Mouse (Mus musculus): ENCODE measurements at regions not wholly inside any gene's neighbourhood (a gene's known extent, or its start where the extent isn't known, plus 50 kb on each side); places are given as distances from the start of the nearest gene placed in this dataset.
A peak's percentile ranks its signal among the peaks of the same experiment; 100 is the strongest.
"Not testable (repeated sequence)": the region's sequence is repeated elsewhere in the genome, so short reads cannot be mapped to it uniquely, and the experiment has no call there.

DNA sequence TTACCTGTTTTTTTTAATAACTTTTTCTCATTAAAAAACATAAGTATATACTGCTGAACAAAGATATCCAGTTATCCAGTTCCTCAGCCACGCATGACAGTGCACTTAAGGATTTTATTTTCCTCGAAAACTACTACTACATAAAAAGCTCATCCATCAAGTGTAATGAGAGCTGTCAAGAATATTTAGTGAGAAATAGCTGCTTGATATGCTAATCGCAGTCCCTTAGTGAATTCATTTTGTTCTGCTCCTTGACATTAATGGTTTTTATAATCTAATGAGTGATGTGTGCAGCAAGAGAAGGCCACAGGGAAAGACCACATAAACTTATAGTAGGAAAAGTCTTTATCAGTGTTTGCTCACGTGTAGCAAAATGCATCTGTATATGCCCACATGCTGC is 754.0 kb upstream of the Slc39a10 start:
- WGBS = 61% methylated on average over 4 of the region's 4 CpGs
- Histone ChIP-seq H3K27ac (ENCODE audit: low read length) (no peak overlapping the region), H3K9me3 (ENCODE audit: control insufficient read depth, low read length) (no peaks in the 10 kb centered on the region), H3K4me3 (replicated peaks; ENCODE audit: low read length) (no peak overlapping the region), H3K9ac (replicated peaks; ENCODE audit: low read depth, low read length) (no peak overlapping the region), H3K27me3 (replicated peaks; ENCODE audit: control insufficient read depth, insufficient read depth, low read length) (no peaks in the 10 kb centered on the region), H3K36me3 (ENCODE audit: control insufficient read depth, insufficient read depth) (no peaks in the 10 kb centered on the region), H3K4me1 (replicated peaks; ENCODE audit: control insufficient read depth, insufficient read depth, low read length) (no peaks in the 10 kb centered on the region), H3K4me2 (ENCODE audit: low read length) (no peak overlapping the region)
- peak; percentile 77 for ATAC-seq

DNA sequence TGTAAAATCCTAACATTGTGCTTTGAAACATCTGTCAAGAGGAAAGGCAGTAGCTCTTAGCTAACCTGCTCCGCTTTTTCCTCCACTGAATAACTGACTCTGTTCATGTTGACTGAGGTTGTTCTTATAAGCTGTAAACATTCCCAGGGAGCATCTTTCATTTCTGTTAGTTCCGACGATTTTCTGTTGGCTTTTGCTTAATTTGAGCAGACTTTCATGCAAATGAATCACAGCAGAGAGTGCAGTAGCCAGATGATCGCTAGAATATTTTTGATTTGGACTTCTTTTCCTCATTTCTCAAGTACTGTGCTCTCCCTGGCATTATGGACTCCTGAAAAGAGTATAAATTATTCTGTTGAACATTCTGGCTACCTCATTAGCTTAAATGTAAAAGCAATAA is 713.9 kb upstream of the Slc39a10 start:
- 64% methylated on average over 4 of the region's 4 CpGs for WGBS
- peak; percentile 47; the same call in 1 of the 2 replicates for ATAC-seq
- Histone ChIP-seq H3K9me3 (ENCODE audit: control insufficient read depth, low read length) (no peaks in the 10 kb centered on the region), H3K9ac (replicated peaks; ENCODE audit: low read depth, low read length) (no peak overlapping the region), H3K36me3 (ENCODE audit: control insufficient read depth, insufficient read depth) (no peaks in the 10 kb centered on the region), H3K27me3 (replicated peaks; ENCODE audit: control insufficient read depth, insufficient read depth, low read length) (no peaks in the 10 kb centered on the region), H3K4me1 (replicated peaks; ENCODE audit: control insufficient read depth, insufficient read depth, low read length) (peaks cover 5% of the 10 kb centered on the region; the same call in 1 of the 2 replicates), H3K4me2 (ENCODE audit: low read length) (no peak overlapping the region), H3K27ac (ENCODE audit: low read length) (no peak overlapping the region; the same call in 1 of the 2 replicates), H3K4me3 (replicated peaks; ENCODE audit: low read length) (no peak overlapping the region)

DNA sequence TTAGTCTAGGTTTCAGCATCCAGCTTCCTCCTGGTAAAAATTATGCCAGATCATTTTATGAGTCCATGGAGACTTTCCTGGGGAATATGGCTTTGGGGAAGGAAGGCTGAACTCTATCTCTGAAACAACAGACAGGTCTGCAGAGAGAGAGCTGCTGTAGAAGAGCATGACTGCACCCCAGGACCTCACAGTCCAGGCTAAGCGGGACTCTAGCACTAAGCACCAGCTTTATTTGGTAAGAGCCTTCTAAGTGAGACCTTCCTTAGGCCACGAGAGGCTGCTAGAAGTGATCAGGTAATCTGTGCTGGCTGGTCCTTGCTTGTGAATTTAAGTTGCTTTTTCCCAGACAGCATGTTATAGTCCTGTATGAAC is 711.3 kb upstream of the Slc39a10 start:
- peaks cover 5% of the 10 kb centered on the region; the same call in 1 of the 2 replicates for H3K4me1 ChIP-seq (replicated peaks; ENCODE audit: control insufficient read depth, insufficient read depth, low read length)
- ATAC-seq = no peak
- no peaks in the 10 kb centered on the region for H3K36me3 ChIP-seq (ENCODE audit: control insufficient read depth, insufficient read depth)
- H3K9me3 ChIP-seq (ENCODE audit: control insufficient read depth, low read length) = no peaks in the 10 kb centered on the region
- H3K27me3 ChIP-seq (replicated peaks; ENCODE audit: control insufficient read depth, insufficient read depth, low read length) = no peaks in the 10 kb centered on the region
- 65% methylated on average over 2 of the region's 2 CpGs for WGBS
- H3K27ac ChIP-seq (ENCODE audit: low read length) = no peak overlapping the region
- no peak overlapping the region for H3K9ac ChIP-seq (replicated peaks; ENCODE audit: low read depth, low read length)
- H3K4me2 ChIP-seq (ENCODE audit: low read length) = no peak overlapping the region
- H3K4me3 ChIP-seq (replicated peaks; ENCODE audit: low read length) = no peak overlapping the region

DNA sequence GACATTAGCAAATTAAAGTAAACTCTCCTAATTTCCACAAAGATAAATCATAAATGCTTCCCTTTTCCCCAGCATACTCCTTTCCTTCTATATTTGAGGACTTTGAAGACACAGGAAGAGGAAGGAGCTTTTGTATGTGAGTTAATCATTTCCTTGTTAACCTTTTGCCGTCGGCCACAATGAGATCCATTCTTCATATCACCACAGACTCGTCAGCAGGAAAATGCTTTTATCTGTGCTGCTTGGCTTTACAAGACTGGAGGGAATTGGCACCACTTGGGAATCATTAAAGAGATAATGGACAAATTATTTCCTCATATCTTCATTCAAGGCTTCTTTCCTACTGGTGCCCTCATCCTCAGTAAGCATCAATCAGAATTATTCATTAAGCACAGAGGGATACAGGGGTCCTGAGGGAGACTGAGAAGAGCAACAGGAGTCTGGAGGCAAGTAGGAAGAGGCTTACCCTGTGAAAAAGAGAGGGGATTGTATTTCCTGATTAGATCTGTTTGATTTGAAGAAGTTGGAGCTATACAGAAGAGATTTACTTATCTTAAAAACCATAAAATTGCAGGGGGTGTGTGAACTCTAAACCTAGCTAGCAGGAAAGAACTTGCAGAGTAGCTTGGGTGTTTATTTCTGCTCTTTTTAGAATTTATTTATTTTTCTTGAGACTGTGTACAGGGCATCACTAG is 710.8 kb upstream of the Slc39a10 start:
- no peaks in the 10 kb centered on the region for H3K36me3 ChIP-seq (ENCODE audit: control insufficient read depth, insufficient read depth)
- no peak overlapping the region for H3K9ac ChIP-seq (replicated peaks; ENCODE audit: low read depth, low read length)
- H3K27ac ChIP-seq (ENCODE audit: low read length) = no peak overlapping the region
- H3K27me3 ChIP-seq (replicated peaks; ENCODE audit: control insufficient read depth, insufficient read depth, low read length) = no peaks in the 10 kb centered on the region
- WGBS = 26% methylated on average over 3 of the region's 3 CpGs
- H3K9me3 ChIP-seq (ENCODE audit: control insufficient read depth, low read length) = no peaks in the 10 kb centered on the region
- no peak overlapping the region for H3K4me3 ChIP-seq (replicated peaks; ENCODE audit: low read length)
- no peak for ATAC-seq
- no peak overlapping the region for H3K4me2 ChIP-seq (ENCODE audit: low read length)
- H3K4me1 ChIP-seq (replicated peaks; ENCODE audit: control insufficient read depth, insufficient read depth, low read length) = peaks cover 5% of the 10 kb centered on the region; the same call in 1 of the 2 replicates

DNA sequence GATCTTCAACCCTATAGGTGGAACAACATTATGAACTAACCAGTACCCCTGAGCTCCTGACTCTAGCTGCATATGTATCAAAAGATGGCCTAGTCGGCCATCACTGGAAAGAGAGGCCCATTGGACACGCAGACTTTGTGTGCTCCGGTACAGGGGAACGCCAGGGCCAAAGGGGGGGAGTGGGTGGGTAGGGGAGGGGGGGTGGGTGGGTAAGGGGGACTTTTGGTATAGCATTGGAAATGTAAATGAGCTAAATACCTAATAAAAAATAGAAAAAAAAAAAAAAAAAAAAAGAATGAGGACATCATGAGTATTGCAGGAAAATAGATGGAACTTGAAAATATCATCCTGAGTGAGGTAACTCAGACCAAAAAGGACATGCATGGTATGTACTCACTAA is 701.0 kb upstream of the Slc39a10 start:
- H3K4me3 ChIP-seq (replicated peaks; ENCODE audit: low read length); H3K9me3 ChIP-seq (ENCODE audit: control insufficient read depth, low read length); H3K4me1 ChIP-seq (replicated peaks; ENCODE audit: control insufficient read depth, insufficient read depth, low read length); H3K27me3 ChIP-seq (replicated peaks; ENCODE audit: control insufficient read depth, insufficient read depth, low read length); H3K36me3 ChIP-seq (ENCODE audit: control insufficient read depth, insufficient read depth); H3K9ac ChIP-seq (replicated peaks; ENCODE audit: low read depth, low read length); H3K27ac ChIP-seq (ENCODE audit: low read length); H3K4me2 ChIP-seq (ENCODE audit: low read length); ATAC-seq: not testable (repeated sequence)
- no CpG with 5 or more reads among the region's 4 CpGs for WGBS

DNA sequence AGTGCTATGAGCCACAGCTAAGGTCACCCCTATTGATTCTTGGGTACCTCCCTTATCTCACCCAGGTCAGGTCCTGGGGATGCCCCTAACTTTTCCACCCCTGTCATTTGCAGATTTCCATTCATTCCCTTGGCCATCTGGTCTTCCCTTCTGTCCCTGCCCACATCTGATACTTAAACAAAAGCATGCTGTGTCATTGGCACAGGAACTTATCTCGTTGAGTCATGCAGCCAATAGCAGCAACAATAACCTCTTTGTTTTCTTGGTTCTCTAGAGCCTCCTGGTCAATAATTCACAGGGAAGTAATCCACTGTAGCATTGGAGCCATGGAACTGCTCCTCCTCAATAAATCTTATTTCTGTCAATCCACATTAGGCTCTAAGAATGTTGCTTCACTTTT is 653.0 kb upstream of the Slc39a10 start:
- H3K4me2 ChIP-seq (ENCODE audit: low read length) = no peak overlapping the region
- no peak overlapping the region for H3K9ac ChIP-seq (replicated peaks; ENCODE audit: low read depth, low read length)
- no peak overlapping the region for H3K4me3 ChIP-seq (replicated peaks; ENCODE audit: low read length)
- ATAC-seq = no peak
- H3K27ac ChIP-seq (ENCODE audit: low read length) = no peak overlapping the region
- 32% methylated on average over 1 of the region's 1 CpGs for WGBS
- H3K4me1 ChIP-seq (replicated peaks; ENCODE audit: control insufficient read depth, insufficient read depth, low read length) = no peaks in the 10 kb centered on the region
- H3K36me3 ChIP-seq (ENCODE audit: control insufficient read depth, insufficient read depth) = no peaks in the 10 kb centered on the region
- no peaks in the 10 kb centered on the region for H3K27me3 ChIP-seq (replicated peaks; ENCODE audit: control insufficient read depth, insufficient read depth, low read length)
- no peaks in the 10 kb centered on the region; the same call in 1 of the 2 replicates for H3K9me3 ChIP-seq (ENCODE audit: control insufficient read depth, low read length)

DNA sequence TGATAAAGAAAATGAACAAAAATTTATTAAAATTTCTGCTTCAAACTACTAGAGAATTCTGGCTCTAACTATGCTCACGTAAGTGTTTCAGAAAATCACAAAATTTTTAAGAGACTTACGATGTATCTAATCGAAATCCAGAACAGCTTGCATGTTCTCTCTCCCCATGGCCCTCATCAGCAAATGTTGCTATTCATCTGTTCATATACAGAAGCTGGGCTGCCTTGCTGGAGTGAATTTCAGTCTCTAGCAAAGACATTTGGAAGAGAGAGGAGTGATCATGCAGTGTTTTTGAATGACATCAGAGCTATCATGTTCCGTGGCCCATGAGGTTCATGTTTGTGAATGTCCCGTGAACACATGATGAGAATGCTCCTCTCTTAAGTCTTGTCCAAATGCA is 618.8 kb upstream of the Slc39a10 start:
- no peak for ATAC-seq
- H3K27ac ChIP-seq (ENCODE audit: low read length) = no peak overlapping the region
- WGBS = 87% methylated on average over 5 of the region's 5 CpGs
- H3K4me2 ChIP-seq (ENCODE audit: low read length) = no peak overlapping the region
- H3K9ac ChIP-seq (replicated peaks; ENCODE audit: low read depth, low read length) = no peak overlapping the region
- H3K9me3 ChIP-seq (ENCODE audit: control insufficient read depth, low read length) = no peaks in the 10 kb centered on the region
- no peaks in the 10 kb centered on the region for H3K4me1 ChIP-seq (replicated peaks; ENCODE audit: control insufficient read depth, insufficient read depth, low read length)
- no peaks in the 10 kb centered on the region for H3K27me3 ChIP-seq (replicated peaks; ENCODE audit: control insufficient read depth, insufficient read depth, low read length)
- no peak overlapping the region for H3K4me3 ChIP-seq (replicated peaks; ENCODE audit: low read length)
- no peaks in the 10 kb centered on the region for H3K36me3 ChIP-seq (ENCODE audit: control insufficient read depth, insufficient read depth)

DNA sequence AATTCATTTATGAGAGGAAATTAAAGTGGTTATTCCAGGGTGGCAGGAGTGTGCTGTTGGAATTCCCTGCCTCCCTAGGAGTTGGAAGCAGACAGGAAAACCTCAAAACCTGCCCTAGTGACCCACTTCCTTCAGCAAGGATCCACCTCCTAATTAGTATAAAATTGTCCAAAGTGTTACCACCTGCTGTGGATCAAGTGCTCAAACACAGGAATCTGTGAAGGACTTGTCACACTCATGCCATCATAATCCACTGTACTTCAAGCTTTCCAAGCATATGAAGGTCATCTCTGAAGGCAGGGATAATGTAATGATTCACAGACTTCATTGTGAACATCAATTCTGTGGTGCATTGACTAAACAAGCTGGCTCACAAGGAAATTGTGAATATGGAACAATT is 615.1 kb upstream of the Slc39a10 start:
- Histone ChIP-seq H3K27ac (ENCODE audit: low read length) (no peak overlapping the region), H3K4me2 (ENCODE audit: low read length) (no peak overlapping the region), H3K36me3 (ENCODE audit: control insufficient read depth, insufficient read depth) (no peaks in the 10 kb centered on the region), H3K9me3 (ENCODE audit: control insufficient read depth, low read length) (no peaks in the 10 kb centered on the region), H3K27me3 (replicated peaks; ENCODE audit: control insufficient read depth, insufficient read depth, low read length) (no peaks in the 10 kb centered on the region), H3K4me1 (replicated peaks; ENCODE audit: control insufficient read depth, insufficient read depth, low read length) (no peaks in the 10 kb centered on the region), H3K9ac (replicated peaks; ENCODE audit: low read depth, low read length) (no peak overlapping the region), H3K4me3 (replicated peaks; ENCODE audit: low read length) (no peak overlapping the region)
- no peak for ATAC-seq

DNA sequence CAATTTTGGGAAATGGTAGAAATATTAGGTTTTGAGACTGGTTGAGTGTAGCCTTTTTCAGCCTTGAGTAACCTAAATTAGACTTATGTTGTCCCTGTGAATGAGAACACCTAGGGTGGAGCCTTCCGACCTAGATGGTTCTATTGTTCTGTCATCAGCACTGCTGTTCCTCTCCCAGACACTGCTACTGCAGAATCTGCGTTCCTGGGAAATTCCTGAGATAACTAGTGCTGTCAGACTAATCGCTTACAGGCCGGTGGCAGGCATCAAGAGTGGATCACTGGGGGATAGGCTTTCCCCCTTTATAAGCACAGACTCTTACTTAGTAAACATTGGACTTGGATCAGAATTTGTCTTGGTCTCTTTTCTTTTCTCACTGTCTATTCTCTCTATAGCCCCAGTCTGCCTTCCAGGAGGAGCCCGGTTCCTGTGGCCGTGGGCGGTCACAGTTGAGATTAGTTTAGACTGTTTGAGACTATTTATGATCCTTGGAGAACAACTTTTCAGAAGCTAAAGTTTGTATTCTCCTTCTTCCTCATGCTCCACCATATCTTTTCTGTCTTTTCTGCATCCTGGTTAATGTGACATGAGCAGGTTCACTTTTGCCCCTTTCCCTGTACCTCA is 596.0 kb upstream of the Slc39a10 start:
- no peak overlapping the region for H3K27ac ChIP-seq (ENCODE audit: low read length)
- no peak for ATAC-seq
- H3K36me3 ChIP-seq (ENCODE audit: control insufficient read depth, insufficient read depth) = no peaks in the 10 kb centered on the region
- H3K4me3 ChIP-seq (replicated peaks; ENCODE audit: low read length) = no peak overlapping the region
- no peaks in the 10 kb centered on the region for H3K27me3 ChIP-seq (replicated peaks; ENCODE audit: control insufficient read depth, insufficient read depth, low read length)
- 73% methylated on average over 7 of the region's 7 CpGs for WGBS
- H3K9ac ChIP-seq (replicated peaks; ENCODE audit: low read depth, low read length) = no peak overlapping the region
- no peaks in the 10 kb centered on the region for H3K9me3 ChIP-seq (ENCODE audit: control insufficient read depth, low read length)
- no peaks in the 10 kb centered on the region for H3K4me1 ChIP-seq (replicated peaks; ENCODE audit: control insufficient read depth, insufficient read depth, low read length)
- H3K4me2 ChIP-seq (ENCODE audit: low read length) = no peak overlapping the region

DNA sequence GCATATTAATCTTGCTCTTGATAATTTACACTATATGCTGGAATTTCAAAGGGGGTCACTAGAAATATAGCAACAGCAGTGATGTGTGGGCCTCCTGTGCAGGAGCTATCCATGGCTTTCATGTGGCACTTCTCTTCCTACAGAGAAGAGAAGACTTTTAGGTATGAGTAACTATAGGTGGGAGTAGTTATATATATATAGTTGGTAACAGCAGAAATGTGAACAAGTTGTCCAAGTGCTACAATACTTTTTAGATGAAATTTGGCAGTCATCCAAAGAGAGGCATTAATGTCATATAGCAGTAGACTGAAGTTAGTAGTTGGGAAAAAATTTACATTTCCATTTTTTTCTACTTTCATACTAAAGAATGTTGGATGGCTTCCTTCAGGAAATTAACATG is 593.4 kb upstream of the Slc39a10 start:
- no peak overlapping the region for H3K4me3 ChIP-seq (replicated peaks; ENCODE audit: low read length)
- no peaks in the 10 kb centered on the region for H3K9me3 ChIP-seq (ENCODE audit: control insufficient read depth, low read length)
- no peak overlapping the region for H3K4me2 ChIP-seq (ENCODE audit: low read length)
- H3K27me3 ChIP-seq (replicated peaks; ENCODE audit: control insufficient read depth, insufficient read depth, low read length) = no peaks in the 10 kb centered on the region
- no peak for ATAC-seq
- no peaks in the 10 kb centered on the region for H3K36me3 ChIP-seq (ENCODE audit: control insufficient read depth, insufficient read depth)
- no peaks in the 10 kb centered on the region for H3K4me1 ChIP-seq (replicated peaks; ENCODE audit: control insufficient read depth, insufficient read depth, low read length)
- H3K9ac ChIP-seq (replicated peaks; ENCODE audit: low read depth, low read length) = no peak overlapping the region
- H3K27ac ChIP-seq (ENCODE audit: low read length) = no peak overlapping the region
